Mouse (Mus musculus): ENCODE measurements around the gene Mark1.

Mark1 gene

DNA sequence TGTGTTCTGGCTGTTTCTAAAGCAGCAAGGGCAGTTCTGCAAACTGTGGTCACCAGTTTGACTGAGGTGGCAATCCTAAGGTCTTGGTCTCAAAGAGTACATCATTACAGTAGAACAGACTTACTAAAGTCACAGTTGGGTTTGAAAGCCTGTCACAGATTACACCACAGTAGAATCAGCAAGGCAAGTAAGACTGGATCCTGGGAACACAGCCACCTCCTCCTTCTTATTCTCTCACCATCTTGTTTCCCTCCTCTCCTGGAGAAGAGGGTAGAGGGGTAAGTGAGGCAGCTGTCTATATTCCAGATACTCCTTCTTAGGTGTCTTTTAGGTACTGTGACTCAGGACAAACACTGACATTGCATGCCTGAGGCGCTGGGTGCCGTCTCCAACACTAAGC is 14.6 kb downstream of the Mark1 start:
- no peak for TF ChIP-seq GATA4 (IDR thresholded peaks at IDR 0.05; ENCODE audit: insufficient replicate concordance, low read length)

DNA sequence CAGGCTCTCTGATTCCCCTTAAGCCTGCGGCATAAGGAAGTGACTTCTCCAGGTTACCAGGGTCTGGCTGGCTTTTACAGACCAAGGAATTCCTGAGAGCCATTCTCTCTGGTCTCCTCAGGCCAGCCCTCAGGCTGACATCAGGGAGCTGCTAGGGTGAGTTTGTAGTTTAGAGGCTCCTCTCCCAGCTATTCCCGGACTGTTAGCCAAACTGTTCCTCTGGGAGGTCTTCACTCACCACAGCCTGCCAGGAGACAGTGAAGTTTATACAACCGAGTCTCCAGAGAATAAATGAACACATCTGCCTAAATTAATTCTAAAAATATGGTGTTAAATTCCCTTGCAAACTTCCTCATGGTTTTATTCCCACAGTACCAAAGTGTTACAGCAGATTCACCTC is 15.6 kb downstream of the Mark1 start:
- TF ChIP-seq GATA4 (IDR thresholded peaks at IDR 0.05; ENCODE audit: insufficient replicate concordance, low read length) = no peak

DNA sequence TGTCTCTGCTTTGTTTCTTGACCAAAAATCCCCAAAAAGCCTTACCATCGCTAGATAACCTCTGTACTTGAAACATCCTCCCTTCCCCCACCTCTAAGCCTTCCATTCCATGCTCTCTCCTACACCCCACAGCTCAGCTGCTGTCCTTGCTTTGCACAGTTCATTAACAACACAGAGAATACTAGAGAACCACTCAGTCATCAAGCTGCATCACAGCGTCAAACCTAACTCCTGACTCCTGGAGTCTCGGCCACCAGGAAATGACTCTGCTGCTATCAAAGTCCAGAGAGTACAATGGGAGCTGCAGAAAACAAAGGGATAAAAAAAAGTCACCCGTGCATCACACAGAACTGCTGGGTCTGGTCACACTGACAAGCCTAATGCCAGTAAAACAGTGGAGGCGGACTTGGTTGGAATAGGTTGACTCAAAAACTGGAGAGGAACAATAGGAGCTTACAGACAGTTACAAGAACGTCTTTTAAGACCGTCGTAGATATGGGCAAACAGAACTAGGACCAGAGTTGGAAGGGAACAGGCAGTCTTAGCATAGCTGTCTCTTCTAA is 27.1 kb downstream of the Mark1 start:
- no peak for TF ChIP-seq GATA4 (IDR thresholded peaks at IDR 0.05; ENCODE audit: insufficient replicate concordance, low read length)

DNA sequence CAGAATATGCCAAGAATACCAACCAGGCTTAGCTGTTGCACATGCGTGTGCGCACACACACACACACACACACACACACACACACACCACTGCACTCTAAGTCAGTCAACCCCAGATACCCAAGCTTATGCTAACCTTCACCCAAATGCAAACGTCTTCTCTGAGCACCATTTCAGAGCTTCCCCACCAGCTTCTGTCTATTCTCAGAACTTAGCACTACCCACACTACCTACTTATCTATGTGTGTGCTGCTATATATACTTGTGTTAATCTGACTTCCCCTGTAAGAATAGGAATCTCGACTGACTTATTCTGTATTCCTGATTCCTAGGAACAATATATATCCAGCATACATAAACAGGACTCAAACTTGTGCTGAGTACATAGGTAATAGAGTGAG is 30.0 kb downstream of the Mark1 start:
- no peak for TF ChIP-seq GATA4 (IDR thresholded peaks at IDR 0.05; ENCODE audit: insufficient replicate concordance, low read length)

DNA sequence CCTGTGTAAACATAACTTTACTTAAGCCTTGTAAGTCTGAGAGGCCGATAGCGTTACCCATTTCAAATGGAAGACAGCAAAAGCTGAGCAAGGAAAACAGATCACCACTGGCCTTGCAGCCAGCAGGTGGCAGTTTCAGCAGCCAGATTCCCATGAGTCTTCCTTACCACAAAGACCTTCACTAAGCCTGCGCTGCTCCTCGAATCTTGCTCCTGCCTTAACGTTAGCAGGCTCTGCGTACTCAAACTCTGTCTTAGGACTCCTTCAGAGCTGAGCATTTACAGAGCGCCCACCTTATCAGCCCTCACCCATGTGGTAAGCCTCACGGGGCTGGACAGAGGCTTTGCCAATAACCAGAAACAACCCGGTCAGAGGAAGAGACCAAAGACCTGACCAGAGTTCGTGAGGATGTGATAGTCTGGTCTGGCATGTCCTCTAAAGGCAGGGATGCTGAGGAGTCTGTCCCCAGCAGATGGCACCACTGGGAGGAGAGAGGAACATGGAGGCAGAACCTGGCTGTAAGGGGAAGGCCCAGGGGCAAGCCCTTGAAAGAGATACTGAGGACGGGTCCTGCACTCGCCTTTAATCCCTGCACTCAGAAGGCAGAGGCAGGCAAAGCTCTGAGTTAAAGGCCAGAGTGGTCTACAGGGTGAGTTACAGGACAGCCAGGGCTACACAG is 33.5 kb downstream of the Mark1 start:
- TF ChIP-seq GATA4 (IDR thresholded peaks at IDR 0.05; ENCODE audit: insufficient replicate concordance, low read length) = no peak

DNA sequence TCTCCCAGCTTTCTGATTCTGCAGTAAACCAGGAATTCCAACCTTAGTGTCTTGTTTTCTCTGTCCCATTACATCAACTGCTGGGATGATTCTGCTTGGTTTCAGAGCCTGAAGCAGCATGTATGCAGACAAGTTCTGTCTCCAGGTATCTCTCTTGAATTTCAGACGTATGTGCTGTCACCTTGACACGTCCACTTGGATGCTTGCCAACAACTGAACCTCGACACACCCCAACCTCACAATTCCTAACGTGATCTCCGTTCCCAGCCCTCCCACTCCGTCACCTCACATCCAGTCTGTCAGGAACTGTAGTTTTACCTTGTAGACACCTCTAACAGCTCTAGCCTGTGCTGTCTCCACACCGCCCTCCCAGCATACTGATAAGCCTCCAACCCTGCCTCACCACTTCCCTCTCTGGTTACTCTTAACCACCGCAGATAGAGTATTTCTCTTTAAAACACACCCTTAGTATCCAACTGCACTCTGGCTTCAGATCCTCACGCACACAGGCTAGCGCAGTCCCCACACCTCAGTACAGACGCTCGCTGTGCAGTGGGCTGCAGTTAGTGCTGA is 36.2 kb downstream of the Mark1 start:
- TF ChIP-seq GATA4 (IDR thresholded peaks at IDR 0.05; ENCODE audit: insufficient replicate concordance, low read length) = no peak

DNA sequence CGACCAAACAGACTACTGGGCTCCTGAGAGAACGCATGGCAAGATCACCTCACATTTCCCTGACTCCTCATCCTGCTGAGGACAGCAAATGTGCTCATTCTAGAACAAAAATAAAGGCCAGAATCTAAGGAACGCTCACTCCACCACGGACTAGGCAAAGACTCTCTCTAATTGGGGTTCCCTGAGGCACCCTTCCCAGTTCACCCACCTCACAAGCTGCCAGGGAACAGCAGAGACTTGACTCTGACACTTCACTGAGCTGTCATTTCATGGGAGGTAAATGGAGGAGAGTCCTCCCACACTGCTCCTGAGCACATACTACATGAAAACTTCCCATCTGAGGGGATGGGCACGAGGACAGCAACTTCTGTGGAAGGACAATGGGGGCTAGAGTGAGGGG is 37.5 kb downstream of the Mark1 start:
- no peak for TF ChIP-seq GATA4 (IDR thresholded peaks at IDR 0.05; ENCODE audit: insufficient replicate concordance, low read length)

DNA sequence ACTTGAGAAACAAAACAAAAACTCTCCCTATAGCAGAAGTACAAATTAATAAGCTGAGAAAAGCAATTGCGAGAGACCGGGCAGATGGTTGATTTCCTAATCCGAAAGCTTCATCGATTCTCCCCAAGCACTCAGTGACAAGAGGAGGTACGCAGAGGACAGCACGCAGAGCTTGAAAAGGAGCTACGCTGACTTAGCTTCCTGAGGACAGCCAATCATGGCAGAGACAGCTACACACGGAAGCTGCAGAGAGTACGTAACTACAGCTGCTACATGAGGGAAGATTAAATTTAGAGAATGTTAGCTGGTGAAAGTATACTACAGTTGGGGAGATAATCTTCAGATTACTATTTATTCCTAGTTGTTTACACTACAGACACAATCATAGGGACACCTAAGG is 40.6 kb downstream of the Mark1 start:
- TF ChIP-seq GATA4 (IDR thresholded peaks at IDR 0.05; ENCODE audit: insufficient replicate concordance, low read length) = no peak

DNA sequence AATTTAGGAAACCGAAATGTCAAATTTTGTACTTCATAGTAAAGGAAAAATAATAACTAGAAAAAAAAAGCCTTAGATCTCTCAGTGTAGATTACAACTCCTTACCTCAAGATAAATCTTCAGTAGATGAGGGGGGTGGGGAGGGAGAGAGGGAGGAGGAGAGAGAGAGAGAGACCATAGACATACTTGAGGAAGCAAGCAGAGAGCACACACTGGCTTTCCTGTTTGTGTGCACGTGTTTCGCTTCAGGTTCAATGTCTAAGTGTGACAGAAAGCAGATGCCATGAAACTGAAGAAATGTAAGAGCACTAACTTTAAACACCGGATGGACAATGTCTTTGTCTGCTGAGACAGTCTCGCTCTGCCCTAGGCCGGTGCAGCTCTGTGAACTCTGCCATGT is 41.0 kb downstream of the Mark1 start:
- no peak for TF ChIP-seq GATA4 (IDR thresholded peaks at IDR 0.05; ENCODE audit: insufficient replicate concordance, low read length)

DNA sequence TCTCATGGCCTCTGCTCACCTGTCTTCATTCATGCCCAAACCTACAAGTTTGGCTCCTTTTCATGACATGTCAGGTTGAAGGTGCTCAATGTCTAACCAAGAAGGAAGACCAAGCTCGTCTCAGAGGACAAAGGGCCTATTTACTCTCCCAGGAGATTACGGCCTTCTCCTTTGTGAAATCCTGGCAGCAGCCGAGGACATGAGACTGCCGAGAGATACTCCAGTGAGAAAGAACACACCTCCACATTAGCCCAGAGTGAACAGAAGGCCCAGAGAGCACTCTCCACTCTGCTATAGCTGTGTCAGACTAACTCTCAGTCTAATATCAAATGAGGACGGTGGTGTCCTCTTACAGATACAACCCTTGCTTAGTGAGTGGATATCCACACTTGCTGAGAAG is 47.6 kb downstream of the Mark1 start:
- TF ChIP-seq GATA4 (IDR thresholded peaks at IDR 0.05; ENCODE audit: insufficient replicate concordance, low read length) = no peak

DNA sequence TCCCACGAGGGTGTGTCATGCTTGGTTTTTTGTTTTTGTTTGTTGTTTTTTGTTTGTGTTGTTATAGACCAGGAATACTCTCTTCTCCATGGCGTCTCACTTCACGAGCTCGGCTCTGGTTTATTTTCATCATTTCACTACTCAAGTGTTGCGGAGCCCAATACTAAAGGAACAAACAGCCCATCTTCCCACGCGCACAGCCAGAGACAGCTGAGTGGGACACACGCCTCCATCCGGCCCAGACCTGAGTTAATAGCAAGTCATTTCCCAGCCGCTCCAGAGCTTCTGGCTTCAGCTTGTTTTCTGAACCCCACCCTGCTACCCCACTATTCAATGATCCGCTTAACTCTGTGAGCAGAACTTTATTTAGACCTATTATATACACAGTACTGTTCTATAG is 48.3 kb downstream of the Mark1 start:
- no peak for TF ChIP-seq GATA4 (IDR thresholded peaks at IDR 0.05; ENCODE audit: insufficient replicate concordance, low read length)

DNA sequence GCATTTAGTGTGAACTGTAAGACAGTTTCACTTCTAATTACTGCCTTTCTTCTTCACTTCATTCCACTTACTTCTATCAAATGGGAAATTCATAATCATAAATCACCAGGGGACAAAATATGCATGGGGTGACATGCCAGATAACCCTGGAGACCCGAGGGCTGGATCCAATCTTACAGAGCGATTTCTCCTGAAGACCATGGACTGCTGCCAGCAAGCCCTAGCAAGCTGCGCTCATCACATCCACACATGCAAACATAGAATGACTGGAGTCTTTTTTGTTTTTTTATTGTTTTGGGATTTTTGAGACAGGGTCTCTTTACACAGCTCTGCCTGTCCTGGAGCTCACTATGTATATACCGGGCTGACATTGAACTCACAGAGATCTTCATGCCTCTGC is 61.3 kb downstream of the Mark1 start:
- TF ChIP-seq GATA4 (IDR thresholded peaks at IDR 0.05; ENCODE audit: insufficient replicate concordance, low read length) = no peak

DNA sequence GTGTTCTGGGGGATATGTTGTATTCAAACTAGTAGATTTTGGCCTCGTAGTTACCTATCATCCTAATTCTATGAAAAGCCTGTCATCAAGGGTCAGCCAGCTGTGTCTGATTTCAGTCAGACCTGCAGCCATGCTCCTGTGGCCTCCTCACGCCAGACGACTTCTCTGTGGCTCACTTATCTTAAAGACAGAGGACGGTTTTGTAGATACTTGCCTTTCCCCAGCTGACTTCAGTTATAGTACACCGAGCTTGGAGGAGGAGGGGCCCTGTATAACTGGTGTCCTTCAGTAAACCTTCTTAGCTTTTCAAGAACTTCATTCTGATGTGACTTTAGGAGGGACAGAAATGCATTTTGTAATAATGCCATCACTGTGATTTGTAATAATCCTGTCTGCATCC is 63.4 kb downstream of the Mark1 start:
- no peak for TF ChIP-seq GATA4 (IDR thresholded peaks at IDR 0.05; ENCODE audit: insufficient replicate concordance, low read length)

DNA sequence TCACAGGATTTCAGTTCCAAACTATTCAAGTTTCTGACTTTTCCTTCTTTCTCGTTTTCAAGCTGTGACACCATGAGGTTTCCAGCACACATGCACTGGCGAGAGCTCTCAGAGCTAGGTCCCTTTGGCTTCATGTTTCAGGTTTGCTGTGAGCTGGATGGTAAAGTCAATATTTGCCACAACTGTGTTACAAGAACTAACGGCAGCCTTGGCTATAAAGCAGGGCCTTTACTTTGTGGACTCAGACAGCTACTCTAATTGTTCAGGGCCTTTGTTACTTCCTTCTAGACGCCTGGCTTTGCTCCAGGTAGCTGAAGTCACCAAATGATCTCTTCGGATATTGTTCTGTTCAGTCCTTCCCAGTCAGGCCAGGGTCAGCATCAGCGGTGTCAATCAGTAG is 63.9 kb downstream of the Mark1 start:
- no peak for TF ChIP-seq GATA4 (IDR thresholded peaks at IDR 0.05; ENCODE audit: insufficient replicate concordance, low read length)

DNA sequence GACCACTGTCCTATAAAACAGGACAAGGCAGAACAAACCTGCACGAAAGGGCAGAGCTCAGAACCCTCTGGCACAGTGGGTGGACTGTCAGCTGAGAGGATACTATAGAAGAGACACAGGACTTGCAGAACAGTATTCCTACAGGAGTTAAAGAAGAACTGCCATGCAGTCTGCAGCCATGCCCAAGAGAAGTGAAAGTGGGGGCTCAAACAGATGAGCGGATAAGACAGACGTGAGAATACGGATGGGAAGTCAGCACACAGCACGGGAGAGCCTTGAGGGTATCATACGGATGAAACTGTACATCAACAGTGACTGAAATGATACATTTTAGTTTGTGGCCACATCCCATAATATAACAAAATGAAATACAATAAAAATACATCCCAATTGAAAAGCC is 68.3 kb downstream of the Mark1 start:
- TF ChIP-seq GATA4 (IDR thresholded peaks at IDR 0.05; ENCODE audit: insufficient replicate concordance, low read length) = no peak

DNA sequence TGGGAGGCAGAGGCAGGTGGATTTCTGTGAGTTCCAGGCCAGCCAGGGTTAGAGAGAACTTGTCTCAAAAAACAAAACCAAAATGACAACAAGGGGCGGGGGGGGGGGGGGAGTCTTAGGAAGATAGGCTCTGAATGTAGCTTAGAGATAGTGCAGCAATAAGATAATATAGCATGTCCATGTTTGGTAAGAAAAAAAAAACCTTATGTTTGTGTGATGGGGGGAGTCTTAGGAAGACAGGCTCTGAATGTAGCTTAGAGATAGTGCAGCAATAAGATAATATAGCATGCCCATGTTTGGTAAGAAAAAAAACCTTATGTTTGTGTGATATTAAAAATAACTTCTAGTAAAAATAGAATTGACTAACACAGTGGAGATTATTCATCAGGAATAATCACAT is 71.0 kb downstream of the Mark1 start:
- TF ChIP-seq GATA4 (IDR thresholded peaks at IDR 0.05; ENCODE audit: insufficient replicate concordance, low read length) = no peak

DNA sequence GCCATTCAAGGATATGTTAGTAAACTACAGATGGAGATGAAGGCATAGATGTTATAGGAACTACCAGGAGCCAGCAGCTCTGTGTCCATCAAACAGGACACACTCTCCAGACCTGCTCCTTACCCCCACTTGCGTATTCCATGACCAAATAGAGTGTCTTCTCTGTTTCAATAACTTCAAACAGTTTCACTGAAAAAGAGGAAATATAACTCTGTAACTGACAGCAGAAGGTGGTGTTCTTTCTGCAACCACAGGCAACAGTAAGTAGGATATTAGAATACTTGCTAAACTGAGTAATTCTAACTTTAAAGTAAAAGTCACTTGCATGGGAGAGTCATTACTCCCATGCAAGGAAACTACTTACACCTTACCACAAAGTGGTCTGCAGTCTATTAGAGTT is 71.5 kb downstream of the Mark1 start:
- no peak for TF ChIP-seq GATA4 (IDR thresholded peaks at IDR 0.05; ENCODE audit: insufficient replicate concordance, low read length)
